Mouse (Mus musculus): ENCODE measurements around the gene Wwtr1. TPM values are rescaled to one million over a fixed set of nuclear protein-coding genes. Genes with fewer than 3 reads are reported as not detected.

The Wwtr1 gene
- total and polyA plus RNA-seq, 2 experiments from 2014 or later, result 26.1 to 90.9 TPM

- WGBS, result 44% methylated on average over 4 of the region's 4 CpGs
- peak; percentile 32 for DNase-seq (ENCODE audit: low spot score)
Observed at GRCm38 (mm10) chr3:57516146-57516545, 59.6 kb downstream of the Wwtr1 start.

GRCm38 (mm10) chr3:57515044-57515443 is 60.7 kb downstream of the Wwtr1 start:
- no peak overlapping the region for H3K9ac ChIP-seq (replicated peaks; ENCODE audit: low read depth, low read length)
- 98% methylated on average over 7 of the region's 7 CpGs for WGBS
- no peaks in the 10 kb centered on the region for H3K9me3 ChIP-seq (replicated peaks; ENCODE audit: control insufficient read depth, low read length)

More at GRCm38 (mm10) chr3:57516146-57516545, 59.6 kb downstream of the Wwtr1 start:
- 0 out of 2 replicates have a peak, but pooled peaks cover 17% of the 10 kb centered on the region for H3K4me1 ChIP-seq (ENCODE audit: control insufficient read depth, insufficient read depth)
- H3K4me3 ChIP-seq (ENCODE audit: low read depth, low read length), result no peak overlapping the region
- H3K27ac ChIP-seq (ENCODE audit: low read depth), result peak overlapping the region; percentile 47; the same call in 1 of the 2 replicates
- TF ChIP-seq CTCF (IDR thresholded peaks at IDR 0.05; ENCODE audit: low read depth), result no peak
- TF ChIP-seq EP300 (IDR thresholded peaks at IDR 0.05; ENCODE audit: low read depth), result peak; percentile 63; the same call in 1 of the 2 replicates
- H3K27me3 ChIP-seq (ENCODE audit: control insufficient read depth, insufficient read depth, low read length), result no peaks in the 10 kb centered on the region
- H3K9me3 ChIP-seq (replicated peaks; ENCODE audit: control insufficient read depth, low read length), result no peaks in the 10 kb centered on the region
- H3K9ac ChIP-seq (replicated peaks; ENCODE audit: low read depth, low read length), result no peak overlapping the region
- H3K36me3 ChIP-seq (replicated peaks; ENCODE audit: control insufficient read depth, insufficient read depth, low read length), result no peaks in the 10 kb centered on the region
- ATAC-seq (ENCODE audit: insufficient read depth, low read depth), result peak; percentile 69
- H3K4me2 ChIP-seq (ENCODE audit: low read depth, low read length), result no peak overlapping the region

DNA sequence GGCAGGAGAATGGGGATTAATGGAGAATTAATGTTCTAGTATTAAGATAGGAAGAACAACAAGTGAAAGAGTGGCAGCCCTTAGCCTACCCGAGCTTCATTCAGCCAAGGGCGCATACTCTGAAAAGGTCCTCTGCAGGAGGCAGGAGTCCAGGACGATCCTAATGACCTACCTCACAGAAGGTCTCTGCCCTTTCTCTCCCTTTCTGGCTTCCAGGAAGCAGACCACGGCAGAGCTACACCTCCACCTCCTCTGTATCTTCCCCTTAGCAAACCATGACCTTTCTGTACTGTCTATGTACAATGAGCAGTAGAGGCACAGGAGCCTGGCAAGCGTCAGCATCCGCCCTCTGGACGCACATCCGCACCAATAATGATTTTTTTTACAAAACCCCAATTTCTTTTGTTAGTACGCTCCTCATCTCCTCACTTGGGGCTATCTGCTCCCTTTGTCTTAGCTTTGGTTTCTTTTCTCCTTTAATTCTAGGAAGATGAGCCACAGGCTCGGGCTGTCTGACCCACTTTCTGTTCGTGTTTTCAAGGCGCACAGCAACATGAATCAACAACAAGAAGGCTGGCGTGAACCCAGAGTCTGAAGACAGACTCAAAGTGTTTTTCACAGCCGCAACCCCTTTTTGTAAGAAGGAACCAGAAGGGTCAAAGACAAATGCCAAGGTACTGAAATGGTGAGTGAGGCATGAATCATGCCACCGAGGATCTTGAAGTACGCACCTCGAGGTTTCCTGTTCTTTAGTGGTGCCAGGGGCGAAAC is 63.7 kb downstream of the Wwtr1 start:
- H3K9ac ChIP-seq (replicated peaks; ENCODE audit: low read depth, low read length), result no peak overlapping the region
- no peak overlapping the region for H3K4me3 ChIP-seq (ENCODE audit: low read depth, low read length)
- 70% methylated on average over 18 of the region's 18 CpGs for WGBS
- no peaks in the 10 kb centered on the region for H3K27me3 ChIP-seq (ENCODE audit: control insufficient read depth, insufficient read depth, low read length)
- no peak for ATAC-seq (ENCODE audit: insufficient read depth, low read depth)
- H3K9me3 ChIP-seq (replicated peaks; ENCODE audit: control insufficient read depth, low read length), result no peaks in the 10 kb centered on the region
- DNase-seq (ENCODE audit: low spot score), result no peak
- peaks cover 30% of the 10 kb centered on the region for H3K4me1 ChIP-seq (ENCODE audit: control insufficient read depth, insufficient read depth)
- H3K36me3 ChIP-seq (replicated peaks; ENCODE audit: control insufficient read depth, insufficient read depth, low read length), result no peaks in the 10 kb centered on the region
- H3K4me2 ChIP-seq (ENCODE audit: low read depth, low read length), result no peak overlapping the region
- TF ChIP-seq EP300 (IDR thresholded peaks at IDR 0.05; ENCODE audit: low read depth), result no peak
- TF ChIP-seq CTCF (IDR thresholded peaks at IDR 0.05; ENCODE audit: low read depth), result no peak
- H3K27ac ChIP-seq (ENCODE audit: low read depth), result peak overlapping the region; percentile 22; the same call in 1 of the 2 replicates

More at GRCm38 (mm10) chr3:57515044-57515443, 60.7 kb downstream of the Wwtr1 start:
- ATAC-seq (ENCODE audit: insufficient read depth, low read depth) (no peak), DNase-seq (ENCODE audit: low spot score) (no peak)
- Histone ChIP-seq H3K36me3 (replicated peaks; ENCODE audit: control insufficient read depth, insufficient read depth, low read length) (no peaks in the 10 kb centered on the region), H3K4me1 (ENCODE audit: control insufficient read depth, insufficient read depth) (peaks cover 28% of the 10 kb centered on the region), H3K4me3 (ENCODE audit: low read depth, low read length) (no peak overlapping the region), H3K27ac (ENCODE audit: low read depth) (no peak overlapping the region), H3K27me3 (ENCODE audit: control insufficient read depth, insufficient read depth, low read length) (no peaks in the 10 kb centered on the region), H3K4me2 (ENCODE audit: low read depth, low read length) (no peak overlapping the region)
- TF ChIP-seq EP300 (IDR thresholded peaks at IDR 0.05; ENCODE audit: low read depth), result no peak
- TF ChIP-seq CTCF (IDR thresholded peaks at IDR 0.05; ENCODE audit: low read depth), result no peak

- H3K27me3 ChIP-seq (ENCODE audit: control insufficient read depth, insufficient read depth, low read length), result no peaks in the 10 kb centered on the region
- H3K27ac ChIP-seq (ENCODE audit: low read depth), result peak overlapping the region; percentile 46; the same call in 1 of the 2 replicates
- no peaks in the 10 kb centered on the region for H3K36me3 ChIP-seq (replicated peaks; ENCODE audit: control insufficient read depth, insufficient read depth, low read length)
- H3K4me1 ChIP-seq (ENCODE audit: control insufficient read depth, insufficient read depth), result peaks cover 19% of the 10 kb centered on the region
- H3K9ac ChIP-seq (replicated peaks; ENCODE audit: low read depth, low read length), result no peak overlapping the region
- DNase-seq (ENCODE audit: low spot score), result no peak
- WGBS, result 64% methylated on average over 7 of the region's 7 CpGs
- no peak overlapping the region for H3K4me2 ChIP-seq (ENCODE audit: low read depth, low read length)
- TF ChIP-seq CTCF (IDR thresholded peaks at IDR 0.05; ENCODE audit: low read depth) (no peak), EP300 (IDR thresholded peaks at IDR 0.05; ENCODE audit: low read depth) (no peak)
- H3K4me3 ChIP-seq (ENCODE audit: low read depth, low read length), result no peak overlapping the region
- ATAC-seq (ENCODE audit: insufficient read depth, low read depth), result no peak; the same call in 1 of the 2 replicates
- H3K9me3 ChIP-seq (replicated peaks; ENCODE audit: control insufficient read depth, low read length), result no peaks in the 10 kb centered on the region
Observed at GRCm38 (mm10) chr3:57509945-57510675, 65.6 kb downstream of the Wwtr1 start.

DNA sequence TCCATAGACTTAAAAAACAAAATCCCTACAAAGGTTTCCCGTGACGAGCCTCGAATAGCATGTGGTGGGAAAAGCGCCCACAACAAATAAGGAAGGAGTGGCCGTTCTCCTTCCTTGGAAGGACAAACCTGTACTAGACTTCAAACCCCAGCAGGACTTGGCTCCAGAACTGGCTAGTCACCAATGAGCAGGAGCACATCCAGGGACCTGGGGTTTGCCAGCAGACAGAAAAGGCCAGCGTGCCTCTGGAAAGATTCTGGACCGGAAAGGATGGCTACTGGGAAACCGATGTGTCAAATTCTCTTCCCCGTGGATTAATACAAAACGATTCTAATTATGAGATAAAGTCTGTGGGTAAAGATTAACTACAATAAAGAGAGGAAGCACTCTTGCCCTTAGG is 69.7 kb downstream of the Wwtr1 start:
- Histone ChIP-seq H3K9me3 (replicated peaks; ENCODE audit: control insufficient read depth, low read length) (no peaks in the 10 kb centered on the region), H3K4me1 (ENCODE audit: control insufficient read depth, insufficient read depth) (peaks cover 22% of the 10 kb centered on the region), H3K9ac (replicated peaks; ENCODE audit: low read depth, low read length) (no peak overlapping the region), H3K4me2 (ENCODE audit: low read depth, low read length) (no peak overlapping the region), H3K27me3 (ENCODE audit: control insufficient read depth, insufficient read depth, low read length) (no peaks in the 10 kb centered on the region), H3K4me3 (ENCODE audit: low read depth, low read length) (no peak overlapping the region), H3K27ac (ENCODE audit: low read depth) (peak overlapping the region; percentile 52), H3K36me3 (replicated peaks; ENCODE audit: control insufficient read depth, insufficient read depth, low read length) (peaks cover 7% of the 10 kb centered on the region; the same call in 1 of the 2 replicates)
- TF ChIP-seq EP300 (IDR thresholded peaks at IDR 0.05; ENCODE audit: low read depth) (no peak), CTCF (IDR thresholded peaks at IDR 0.05; ENCODE audit: low read depth) (no peak)
- 61% methylated on average over 10 of the region's 10 CpGs for WGBS
- no peak for ATAC-seq (ENCODE audit: insufficient read depth, low read depth)
- no peak for DNase-seq (ENCODE audit: low spot score)

Measured in heart, postnatal 0 days (tissue).